Mouse (Mus musculus) adrenal gland, postnatal 4 days (tissue): ENCODE results near the gene Fam83c. TPM values are rescaled to one million over a fixed set of nuclear protein-coding genes. Genes with fewer than 3 reads are reported as not detected.

Experiments used
- DNase-seq, 2 experiments: peaks; one replicate each; pipeline ENCODE4 v3.0.0; 2021 to 2022; ENCODE audit warnings: low spot score in 2 of 2, mixed read lengths in 2 of 2
- total RNA-seq, 2 experiments: library from RNA; stranded (reverse); gene quantifications; 2 replicates each; pipeline ENCODE4 v1.2.3; 2021

Fam83c gene
- total RNA-seq, 2 experiments from 2014 or later = not detected

DNA sequence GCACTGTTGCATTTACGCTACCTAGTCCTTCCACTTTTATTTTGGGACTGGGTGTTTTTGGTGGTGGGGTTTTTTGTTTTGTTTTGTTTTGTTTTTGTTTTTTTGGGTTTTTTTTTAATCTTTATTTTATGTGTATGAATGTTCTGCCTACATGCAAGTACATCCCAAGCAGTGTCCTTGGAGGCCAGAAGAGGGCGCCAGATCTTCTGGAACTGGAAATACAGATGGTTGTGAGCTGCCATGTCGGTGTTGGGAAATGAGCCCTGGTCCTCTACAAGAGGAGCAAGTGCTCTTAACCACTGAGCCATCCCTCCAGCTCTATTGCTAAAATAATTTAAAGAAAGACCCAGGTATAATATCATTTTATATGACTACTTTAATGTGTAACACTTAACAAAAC lies 31.9 kb downstream of the Fam83c start:
- no peak for DNase-seq

DNA sequence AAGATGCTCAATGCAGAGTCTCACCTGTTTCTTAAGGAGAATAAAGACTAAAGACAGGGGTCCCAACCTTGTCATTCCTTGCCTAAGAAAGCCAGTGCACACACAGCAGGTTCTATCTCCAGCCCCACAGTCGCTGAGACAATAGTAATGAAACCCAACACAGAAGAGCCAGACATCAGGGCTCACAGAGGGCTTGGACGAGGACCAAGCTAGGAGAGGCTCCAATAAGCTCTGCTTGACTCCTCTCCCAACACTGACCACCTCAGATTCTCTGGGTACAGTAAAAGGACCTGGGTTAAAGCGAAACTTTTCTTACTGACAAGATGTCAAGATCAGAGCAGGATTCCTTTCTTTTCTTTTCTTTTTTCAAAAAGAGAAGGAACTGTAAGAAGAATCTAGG lies 36.0 kb downstream of the Fam83c start:
- DNase-seq = no peak

DNA sequence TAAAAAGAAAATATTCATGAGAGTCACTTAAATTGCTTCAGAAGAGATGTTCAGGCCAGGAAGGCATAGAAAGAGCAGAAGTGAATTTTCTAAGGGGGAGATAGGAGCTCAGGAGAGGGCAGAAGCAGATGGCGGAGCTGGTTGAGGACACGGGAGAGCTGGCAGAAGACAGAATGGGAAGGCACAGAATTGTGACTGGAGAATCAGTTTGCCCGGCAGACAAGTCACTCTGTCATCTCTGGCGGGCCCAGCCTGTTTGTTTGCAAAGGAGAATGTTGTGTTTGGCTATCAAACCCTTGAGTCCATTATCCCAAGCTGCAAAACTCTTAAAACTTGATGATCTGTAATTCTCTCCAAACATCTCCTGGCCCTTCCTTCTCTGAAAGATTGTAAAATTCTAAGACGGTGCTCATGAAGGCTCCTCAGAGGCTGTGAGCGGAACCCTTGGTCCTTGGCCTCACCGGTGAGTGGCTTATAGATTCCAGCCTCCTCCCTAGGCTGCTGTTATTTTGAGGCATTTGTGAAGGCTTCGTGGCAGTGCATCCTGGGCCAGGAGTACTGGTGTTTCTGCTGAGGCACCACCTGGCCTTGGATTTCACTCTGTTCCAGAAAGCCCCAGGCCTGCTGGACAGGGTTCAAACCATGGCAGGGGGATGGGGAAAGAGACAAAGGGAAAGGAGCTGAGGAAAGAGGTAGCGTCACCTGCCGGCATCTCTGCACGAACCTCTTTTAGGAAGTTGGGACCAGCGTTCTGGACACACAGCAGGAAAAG lies 39.8 kb downstream of the Fam83c start:
- no peak for DNase-seq

DNA sequence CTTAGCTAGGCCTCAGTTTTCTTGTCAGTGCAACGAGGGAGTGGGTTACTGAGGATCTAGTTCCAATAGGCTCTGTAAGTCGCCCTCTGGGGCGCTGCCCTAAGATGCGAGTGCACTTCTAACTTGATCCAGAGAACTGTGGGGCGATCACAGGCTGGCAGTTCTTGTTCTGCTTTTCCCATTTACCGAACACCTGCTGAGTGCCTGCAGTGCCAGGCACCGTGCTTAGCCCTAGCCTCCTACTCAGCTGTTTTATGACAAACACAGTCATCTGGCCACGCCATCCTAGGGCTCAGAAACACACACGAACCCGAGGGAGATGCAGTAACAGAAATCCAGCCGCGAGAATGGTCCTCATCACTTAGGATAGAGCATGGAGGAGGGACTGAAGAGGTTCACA lies 41.8 kb downstream of the Fam83c start:
- DNase-seq = no peak

DNA sequence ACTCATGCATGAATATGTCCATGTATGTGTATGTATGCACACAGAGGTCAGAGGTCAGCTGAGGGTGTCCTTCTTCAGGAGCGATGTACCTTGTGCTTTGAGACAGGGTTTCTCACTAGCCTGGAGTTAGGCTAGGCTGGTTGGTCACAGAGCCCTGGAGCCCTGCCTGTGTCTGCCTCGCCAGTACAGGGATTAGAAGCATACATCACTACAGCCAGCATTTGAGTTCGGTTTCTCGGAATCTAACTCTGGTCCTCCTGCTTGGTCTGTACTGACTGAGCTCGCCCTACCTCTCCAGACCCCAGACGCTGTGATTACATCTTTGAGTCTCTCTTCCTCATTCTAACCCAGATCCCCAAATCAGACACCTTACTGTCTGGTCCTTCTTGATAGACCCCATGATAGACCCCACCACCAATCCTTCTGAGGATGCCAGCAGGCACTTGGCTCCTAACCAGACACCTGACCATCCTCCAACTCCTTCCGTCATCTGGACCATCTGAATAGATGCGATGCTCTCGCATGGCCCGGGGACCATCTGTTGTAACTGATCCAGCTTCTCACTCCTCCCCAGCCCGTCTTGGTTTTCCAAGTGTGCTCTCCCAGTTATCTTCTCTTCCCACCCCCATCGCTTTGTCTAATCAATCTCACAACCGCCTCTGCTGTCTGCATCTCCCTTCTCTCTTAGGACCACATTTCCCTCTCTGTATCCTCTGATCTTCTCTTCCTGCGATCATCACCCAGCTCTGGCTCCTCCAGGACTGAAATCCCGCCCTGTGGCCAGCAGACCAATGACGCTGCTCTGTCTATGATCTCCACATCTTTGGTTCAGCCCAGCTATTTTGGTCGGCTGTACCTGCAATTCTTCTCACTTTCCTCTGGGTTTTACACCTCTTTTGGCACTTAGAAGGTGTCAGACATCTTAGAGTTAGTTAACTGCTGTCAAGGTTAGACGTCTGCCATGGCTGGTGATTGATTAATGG lies 46.4 kb downstream of the Fam83c start:
- DNase-seq = no peak

DNA sequence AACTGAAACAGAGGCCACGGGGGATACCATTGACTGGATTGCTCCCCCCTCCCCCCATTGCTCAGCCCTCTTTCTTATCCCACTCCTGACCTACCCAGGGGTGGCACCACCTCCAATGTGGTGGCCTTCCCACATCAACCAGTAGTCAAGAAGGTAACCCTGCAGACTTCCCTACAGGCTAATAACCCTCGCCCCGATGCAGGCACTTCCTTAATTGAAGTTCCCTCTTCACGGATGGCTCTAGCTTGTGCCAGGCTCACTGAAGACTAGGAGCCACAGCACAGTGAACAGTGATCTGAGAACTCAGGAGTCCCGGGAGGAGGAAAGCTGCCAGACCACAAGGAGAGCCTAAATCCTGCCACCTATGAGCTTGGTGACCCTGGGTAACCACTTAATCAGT lies 47.7 kb downstream of the Fam83c start:
- no peak for DNase-seq

DNA sequence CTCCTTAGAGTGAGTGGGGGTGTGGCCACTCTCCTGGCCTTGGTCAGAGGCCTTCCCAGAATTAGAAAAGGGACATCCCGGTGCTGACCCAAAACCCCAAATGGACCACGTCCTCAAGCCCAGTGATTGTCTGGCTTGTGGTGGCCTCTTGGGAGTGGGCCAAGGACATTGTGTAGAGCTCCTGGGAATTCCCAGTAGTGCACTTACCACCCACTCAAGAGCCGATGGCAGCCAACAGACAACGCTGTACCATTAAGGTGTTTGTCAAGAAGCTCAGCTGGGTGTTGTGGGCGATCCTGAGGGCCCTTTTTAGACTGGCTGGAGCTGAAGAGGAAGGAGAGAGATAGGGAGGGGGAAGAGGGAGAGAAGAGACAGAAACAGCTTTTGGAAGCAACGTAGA lies 50.1 kb downstream of the Fam83c start:
- DNase-seq = no peak

- DNase-seq = no peak
Observed at GRCm38 (mm10) chr2:155779506-155779905, 55.1 kb downstream of the Fam83c start.

DNA sequence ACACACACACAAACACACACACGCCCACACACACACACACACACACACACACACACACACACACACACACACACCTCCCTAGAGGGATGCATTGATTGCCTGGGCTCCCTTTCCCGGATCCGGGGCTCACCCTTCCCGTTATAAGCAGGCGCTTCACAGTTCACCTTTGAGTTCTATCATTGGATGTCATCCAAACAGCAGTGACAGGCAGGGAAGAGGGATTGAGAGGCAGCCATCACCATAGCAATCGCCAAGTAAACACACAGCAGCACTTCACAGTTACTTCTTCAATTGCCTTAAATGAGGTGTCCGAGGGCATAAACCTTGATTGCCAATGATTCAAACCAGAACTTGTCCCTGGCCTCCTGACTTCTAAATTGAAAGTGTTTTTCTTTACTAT lies 55.6 kb downstream of the Fam83c start:
- DNase-seq = no peak

DNA sequence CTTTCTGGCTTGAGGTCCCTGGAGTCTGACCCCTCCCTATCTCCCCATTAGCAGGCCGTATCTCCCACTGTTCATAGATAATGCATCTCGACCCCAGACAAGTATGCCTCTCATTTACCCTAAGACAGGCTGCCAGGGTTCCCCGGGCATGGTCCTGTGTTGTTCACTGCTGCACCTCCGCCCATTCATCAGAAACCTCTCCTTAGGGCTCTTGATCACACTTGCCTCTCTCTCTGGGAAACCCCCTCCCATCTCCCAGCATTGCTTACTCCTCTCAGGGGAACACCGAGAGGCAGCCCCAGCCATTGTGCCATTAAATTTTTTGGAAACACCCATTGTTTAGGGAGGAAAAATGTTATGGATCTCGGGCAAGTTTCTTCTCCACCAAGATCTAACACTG lies 56.6 kb downstream of the Fam83c start:
- no peak for DNase-seq

DNA sequence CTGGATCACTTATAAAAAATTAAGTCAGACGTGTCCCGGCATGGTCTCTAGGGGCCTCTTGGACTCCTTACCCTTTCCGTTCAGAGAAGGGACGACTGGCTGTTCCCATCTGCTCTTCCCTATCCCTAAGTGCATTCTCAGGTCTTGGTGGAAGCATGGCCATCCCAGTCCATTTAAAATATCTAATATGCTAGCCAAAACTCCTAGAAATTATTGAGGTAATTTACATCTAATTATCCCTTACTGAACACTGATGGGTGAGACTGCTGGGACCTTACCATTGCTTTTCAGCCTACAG lies 57.0 kb downstream of the Fam83c start:
- DNase-seq = no peak

Other genes starting within 250 kb of the Fam83c start
- gene Gss, start 242.0 kb downstream of the Fam83c start, total RNA-seq = 10 to 100 TPM; 38.7 to 39.6 TPM
- gene Myh7b, start 223.6 kb downstream of the Fam83c start, total RNA-seq = 1 to 10 TPM in 1 of 2 experiments, under 1 TPM in 1; 0.62 to 1.8 TPM
- gene Trpc4ap, start 142.5 kb downstream of the Fam83c start, total RNA-seq = 100 to 1,000 TPM; 129 to 141 TPM
- gene Edem2, start 105.4 kb downstream of the Fam83c start, total RNA-seq = 10 to 100 TPM; 42.0 to 43.8 TPM
- gene Gm17581, start 99.0 kb downstream of the Fam83c start, total RNA-seq = not detected
- 10 to 100 TPM; 30.2 to 32.7 TPM for gene Procr, start 83.7 kb downstream of the Fam83c start, total RNA-seq
- 1 to 10 TPM; 5.3 to 6.9 TPM for gene Mmp24, start 59.5 kb downstream of the Fam83c start, total RNA-seq
- gene BC029722, start 15.4 kb downstream of the Fam83c start, total RNA-seq = 10 to 100 TPM; 72.5 to 72.6 TPM
- 100 to 1,000 TPM; 137 to 148 TPM for gene Eif6, start 7.9 kb downstream of the Fam83c start, total RNA-seq
- gene Uqcc1, start 95.5 kb upstream of the Fam83c start, total RNA-seq = 100 to 1,000 TPM in 1 of 2 experiments, 10 to 100 TPM in 1; 92.3 to 106 TPM
- gene Gm15557, start 105.9 kb upstream of the Fam83c start, total RNA-seq = not detected
- gene Gdf5, start 110.5 kb upstream of the Fam83c start, total RNA-seq = 1 to 10 TPM in 1 of 2 experiments, under 1 TPM in 1; 0.64 to 1.1 TPM
- 10 to 100 TPM; 26.8 to 29.9 TPM for gene Cep250, start 121.6 kb upstream of the Fam83c start, total RNA-seq
- 1 to 10 TPM; 2.8 to 3.9 TPM for gene 6430550D23Rik, start 173.1 kb upstream of the Fam83c start, total RNA-seq
- gene Ergic3, start 173.2 kb upstream of the Fam83c start, total RNA-seq = 100 to 1,000 TPM; 224 to 225 TPM
- not detected for gene Fer1l4, start 218.1 kb upstream of the Fam83c start, total RNA-seq
- gene Spag4, start 230.3 kb upstream of the Fam83c start, total RNA-seq = 1 to 10 TPM; 3.2 to 5.8 TPM